Mouse (Mus musculus): Measurements from ENCODE around the gene Gpm6b. TPM values are rescaled to one million over a fixed set of nuclear protein-coding genes. Genes with fewer than 3 reads are reported as not detected.

Gene Gpm6b
- polyA plus RNA-seq, 1 experiment from 2014 or later, result 224 TPM

DNA sequence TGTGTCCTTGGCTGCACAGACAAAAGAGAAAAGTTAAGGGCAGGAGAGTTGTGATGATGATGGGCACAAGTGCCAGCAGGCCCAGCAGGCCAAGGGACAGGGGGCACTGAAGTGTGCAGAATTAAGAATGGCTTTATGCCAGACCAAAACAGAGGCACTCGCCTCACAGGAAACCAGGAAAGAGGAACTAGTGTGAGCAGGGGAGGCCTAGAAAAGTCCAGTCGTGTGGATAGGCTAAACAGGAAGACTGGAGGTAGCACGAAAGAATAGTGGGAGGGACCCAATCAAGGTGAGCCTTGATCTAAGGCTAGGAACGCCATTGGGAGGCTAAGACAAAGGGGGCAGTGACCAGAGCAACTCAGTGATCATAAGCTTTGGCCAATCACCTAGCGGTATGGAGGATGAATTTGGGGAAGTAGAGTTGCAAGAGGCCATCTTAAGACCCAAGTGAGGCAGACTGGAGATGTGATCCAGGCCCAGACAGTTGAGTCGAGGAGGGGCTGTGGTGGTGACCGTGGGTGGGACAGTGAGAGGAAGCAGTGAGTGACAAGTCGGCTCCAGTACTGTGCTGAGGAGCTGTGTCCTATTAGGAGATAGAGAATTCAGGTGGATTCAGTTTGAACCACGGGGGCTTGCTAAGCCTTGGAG is 138.1 kb downstream of the Gpm6b start:
- no peaks in the 10 kb centered on the region for H3K9me3 ChIP-seq (replicated peaks)
- no peak for ATAC-seq (ENCODE audit: low FRiP score)
- WGBS, result 83% methylated on average over 9 of the region's 9 CpGs
- H3K27ac ChIP-seq, result no peak overlapping the region
- H3K4me3 ChIP-seq, result no peak overlapping the region
- H3K27me3 ChIP-seq, result peaks cover 33% of the 10 kb centered on the region; the same call in 1 of the 2 replicates
- H3K9ac ChIP-seq, result no peak overlapping the region
- H3K36me3 ChIP-seq, result peaks cover 24% of the 10 kb centered on the region
- no peaks in the 10 kb centered on the region for H3K4me1 ChIP-seq
- no peak overlapping the region for H3K4me2 ChIP-seq (replicated peaks)

DNA sequence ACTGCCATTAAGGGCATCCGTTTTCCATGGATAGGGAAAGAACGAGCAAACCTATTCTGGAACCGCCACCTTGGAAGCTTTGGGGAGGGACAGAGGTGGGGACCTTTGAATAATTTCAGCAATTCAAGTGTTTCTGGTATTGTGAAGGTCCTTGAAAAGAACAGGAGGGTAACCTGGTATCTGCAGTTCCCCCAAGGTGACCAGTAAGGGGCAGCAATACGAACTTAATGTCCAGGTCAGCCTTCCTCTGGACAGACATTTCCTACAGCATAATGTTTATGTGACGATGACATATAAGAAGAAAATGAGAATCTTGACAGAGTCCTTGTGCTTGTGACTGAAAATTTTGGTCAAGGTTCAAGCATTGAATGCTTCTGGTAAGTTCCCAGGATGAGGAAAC is 139.9 kb downstream of the Gpm6b start:
- H3K9ac ChIP-seq, result no peak overlapping the region
- H3K9me3 ChIP-seq (replicated peaks), result no peaks in the 10 kb centered on the region
- WGBS, result 89% methylated on average over 5 of the region's 5 CpGs
- no peak overlapping the region for H3K27ac ChIP-seq
- no peak for ATAC-seq (ENCODE audit: low FRiP score)
- H3K4me1 ChIP-seq, result no peaks in the 10 kb centered on the region
- no peak overlapping the region for H3K4me2 ChIP-seq (replicated peaks)
- H3K4me3 ChIP-seq, result no peak overlapping the region
- H3K36me3 ChIP-seq, result peaks cover 30% of the 10 kb centered on the region
- H3K27me3 ChIP-seq, result peaks cover 29% of the 10 kb centered on the region

DNA sequence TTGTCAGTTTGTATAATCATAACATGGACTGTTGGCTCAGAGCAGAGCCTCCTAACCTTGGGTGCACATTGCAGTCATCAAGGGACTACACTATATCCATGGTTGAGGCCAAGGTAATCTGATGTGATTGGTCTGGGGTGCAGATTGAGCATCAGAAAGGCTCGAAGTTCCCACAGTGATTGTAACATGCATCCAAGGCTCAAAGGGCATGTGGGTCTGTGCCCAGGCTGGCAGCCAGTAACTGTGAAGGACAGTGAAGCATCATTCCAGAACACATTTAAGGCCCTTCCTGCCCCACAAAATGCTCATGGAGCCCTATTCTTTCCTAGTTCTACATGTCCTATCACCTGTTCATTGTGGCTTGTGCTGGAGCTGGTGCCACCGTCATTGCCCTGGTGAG is 144.9 kb downstream of the Gpm6b start:
- Histone ChIP-seq H3K4me3 (no peak overlapping the region), H3K27ac (no peak overlapping the region), H3K36me3 (peaks cover 18% of the 10 kb centered on the region; the same call in 1 of the 2 replicates), H3K27me3 (peaks cover 16% of the 10 kb centered on the region), H3K9ac (no peak overlapping the region), H3K9me3 (replicated peaks) (no peaks in the 10 kb centered on the region), H3K4me1 (no peaks in the 10 kb centered on the region), H3K4me2 (replicated peaks) (no peak overlapping the region)
- 100% methylated on average over 2 of the region's 2 CpGs for WGBS
- no peak for ATAC-seq (ENCODE audit: low FRiP score)

DNA sequence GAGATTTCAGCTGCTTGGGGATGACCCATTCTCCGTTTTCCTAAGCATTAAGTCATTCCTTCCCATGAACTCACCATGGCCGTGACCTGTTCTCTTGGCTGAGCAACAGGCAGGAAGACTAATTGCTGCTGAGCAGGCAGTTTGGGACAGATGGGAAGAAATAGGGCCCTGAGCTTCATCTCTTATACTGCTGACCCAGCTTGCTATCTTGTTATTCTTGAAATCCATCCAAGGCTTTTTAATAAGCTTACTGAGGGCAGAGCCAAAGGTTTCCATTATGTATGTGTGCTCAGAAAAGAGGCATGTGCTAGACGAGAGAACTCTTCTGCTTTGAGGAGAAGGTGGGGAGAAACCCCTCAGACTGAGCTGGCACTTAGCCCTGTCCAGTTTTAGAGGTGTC is 146.2 kb downstream of the Gpm6b start:
- Histone ChIP-seq H3K27ac (no peak overlapping the region), H3K36me3 (peaks cover 15% of the 10 kb centered on the region; the same call in 1 of the 2 replicates), H3K4me3 (no peak overlapping the region), H3K4me1 (no peaks in the 10 kb centered on the region), H3K27me3 (peaks cover 14% of the 10 kb centered on the region), H3K9ac (no peak overlapping the region), H3K4me2 (replicated peaks) (no peak overlapping the region), H3K9me3 (replicated peaks) (no peaks in the 10 kb centered on the region)
- ATAC-seq (ENCODE audit: low FRiP score), result no peak
- WGBS, result 56% methylated on average over 3 of the region's 3 CpGs

DNA sequence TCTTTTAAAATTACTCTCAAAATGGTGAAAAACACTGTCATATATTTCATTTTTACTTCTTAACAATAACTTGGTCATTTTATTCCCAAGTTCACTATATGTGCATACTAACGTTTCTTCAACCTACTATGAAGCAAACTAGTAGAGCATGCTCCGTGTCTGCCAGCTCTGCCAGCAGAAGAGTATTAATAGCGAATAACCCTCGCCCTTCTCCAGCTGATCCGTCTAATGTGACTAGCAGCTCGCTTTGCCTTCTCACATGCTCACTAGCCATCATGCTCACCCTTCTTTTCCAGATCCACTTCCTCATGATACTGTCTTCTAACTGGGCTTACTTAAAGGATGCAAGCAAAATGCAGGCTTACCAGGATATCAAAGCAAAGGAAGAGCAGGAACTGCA is 147.9 kb downstream of the Gpm6b start:
- no peaks in the 10 kb centered on the region for H3K9me3 ChIP-seq (replicated peaks)
- WGBS, result 84% methylated on average over 6 of the region's 6 CpGs
- no peak overlapping the region for H3K27ac ChIP-seq
- no peaks in the 10 kb centered on the region for H3K4me1 ChIP-seq
- peaks cover 10% of the 10 kb centered on the region for H3K27me3 ChIP-seq
- H3K9ac ChIP-seq, result no peak overlapping the region
- peaks cover 15% of the 10 kb centered on the region; the same call in 1 of the 2 replicates for H3K36me3 ChIP-seq
- no peak overlapping the region for H3K4me2 ChIP-seq (replicated peaks)
- no peak overlapping the region for H3K4me3 ChIP-seq
- no peak for ATAC-seq (ENCODE audit: low FRiP score)

DNA sequence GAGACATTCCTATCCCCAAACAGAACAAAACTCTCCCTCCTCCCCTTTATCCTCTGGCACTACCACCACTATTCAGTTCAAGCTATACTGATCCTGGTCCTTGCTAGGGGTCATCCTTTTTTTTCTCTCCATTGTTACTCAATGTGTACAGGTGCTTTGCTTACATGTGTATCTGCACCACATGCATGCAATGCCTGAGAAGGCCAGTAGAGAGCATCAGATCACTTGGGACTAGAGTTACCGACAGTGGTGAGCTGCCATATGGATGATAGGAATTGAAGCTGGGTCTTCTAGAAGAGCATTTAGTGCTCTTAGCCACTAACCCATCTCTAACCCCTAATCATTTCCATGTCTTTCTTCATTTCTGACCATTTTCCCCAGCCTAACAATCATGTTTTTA is 155.0 kb downstream of the Gpm6b start:
- Histone ChIP-seq H3K9ac (no peak overlapping the region), H3K27me3 (peaks cover 6% of the 10 kb centered on the region; the same call in 1 of the 2 replicates), H3K4me3 (no peak overlapping the region), H3K27ac (no peak overlapping the region), H3K9me3 (replicated peaks) (no peaks in the 10 kb centered on the region), H3K4me2 (replicated peaks) (no peak overlapping the region), H3K4me1 (no peaks in the 10 kb centered on the region), H3K36me3 (no peaks in the 10 kb centered on the region)
- ATAC-seq (ENCODE audit: low FRiP score), result no peak
- WGBS, result 83% methylated on average over 1 of the region's 1 CpGs

DNA sequence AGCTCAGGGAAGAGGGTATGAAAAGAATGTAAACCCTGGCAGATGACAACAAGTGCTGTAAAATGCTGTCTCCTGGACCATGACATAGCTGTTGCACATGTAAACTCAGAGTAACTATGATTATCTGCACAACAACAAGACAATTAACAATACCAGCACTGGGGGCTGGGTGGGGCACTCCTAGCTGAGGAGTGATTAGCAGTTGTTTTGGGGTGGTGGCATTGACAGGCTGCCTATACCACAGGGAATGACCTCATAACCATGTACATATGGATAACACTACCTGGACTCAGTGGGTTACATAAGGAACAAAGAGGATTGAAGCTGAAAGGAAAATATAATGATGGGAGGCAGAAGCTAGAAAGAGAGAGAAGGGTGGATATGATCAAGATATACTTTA is 169.2 kb downstream of the Gpm6b start:
- Histone ChIP-seq H3K9me3 (replicated peaks) (no peaks in the 10 kb centered on the region), H3K4me2 (replicated peaks) (no peak overlapping the region), H3K27ac (no peak overlapping the region), H3K4me1 (no peaks in the 10 kb centered on the region), H3K27me3 (peaks cover 13% of the 10 kb centered on the region; the same call in 1 of the 2 replicates), H3K36me3 (peaks cover 14% of the 10 kb centered on the region; the same call in 1 of the 2 replicates), H3K9ac (no peak overlapping the region), H3K4me3 (no peak overlapping the region)
- no peak for ATAC-seq (ENCODE audit: low FRiP score)

DNA sequence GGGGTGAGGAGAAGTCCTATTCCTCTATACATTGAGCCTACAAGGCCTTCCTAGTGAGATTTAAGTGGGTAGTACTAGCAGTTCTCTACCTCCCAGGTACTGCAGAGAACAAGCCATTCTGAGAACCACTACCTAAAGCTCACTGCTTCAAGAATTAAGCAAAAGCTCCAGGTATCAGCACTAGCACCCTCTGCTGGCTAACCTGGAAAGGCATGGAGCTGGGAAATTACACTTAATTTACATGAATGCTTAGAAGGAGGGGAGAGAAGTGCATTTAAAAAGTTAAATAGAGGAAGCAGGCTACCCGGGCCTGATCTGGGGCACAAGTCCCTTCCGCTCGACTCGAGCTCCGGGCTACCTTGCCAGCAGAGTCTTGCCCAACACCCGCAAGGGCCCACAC is 177.5 kb downstream of the Gpm6b start:
- Histone ChIP-seq H3K4me3 (no peak overlapping the region), H3K9ac (no peak overlapping the region), H3K27me3 (no peaks in the 10 kb centered on the region), H3K9me3 (replicated peaks) (no peaks in the 10 kb centered on the region), H3K4me2 (replicated peaks) (no peak overlapping the region), H3K4me1 (no peaks in the 10 kb centered on the region), H3K27ac (no peak overlapping the region), H3K36me3 (no peaks in the 10 kb centered on the region)
- 88% methylated on average over 5 of the region's 6 CpGs for WGBS
- ATAC-seq (ENCODE audit: low FRiP score), result no peak

DNA sequence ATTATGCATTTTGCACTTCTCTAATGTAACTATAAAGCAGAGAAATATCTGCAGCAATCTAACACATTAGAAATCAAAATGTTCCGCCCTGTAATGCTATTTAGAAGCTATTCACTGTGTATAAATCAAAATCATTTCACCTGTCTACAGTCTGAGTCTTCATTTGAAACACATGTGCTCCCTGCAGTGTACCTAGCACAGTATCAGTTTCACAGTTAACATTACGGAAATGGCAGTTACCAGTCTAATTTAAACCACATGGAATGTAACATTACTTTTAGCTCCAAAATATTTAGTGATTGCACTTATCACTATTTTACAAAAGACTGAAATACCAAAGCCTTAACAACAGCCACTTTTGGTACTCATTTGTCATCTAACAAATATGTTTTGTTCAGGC is 196.1 kb downstream of the Gpm6b start:
- Histone ChIP-seq H3K9ac (no peak overlapping the region), H3K4me1 (peaks cover 4% of the 10 kb centered on the region; the same call in 1 of the 2 replicates), H3K36me3 (peaks cover 3% of the 10 kb centered on the region; the same call in 1 of the 2 replicates), H3K27me3 (peaks cover 3% of the 10 kb centered on the region; the same call in 1 of the 2 replicates), H3K4me3 (no peak overlapping the region), H3K27ac (no peak overlapping the region), H3K4me2 (replicated peaks) (no peak overlapping the region), H3K9me3 (replicated peaks) (no peaks in the 10 kb centered on the region)
- no peak for ATAC-seq (ENCODE audit: low FRiP score)
- 81% methylated on average over 2 of the region's 2 CpGs for WGBS

Other genes with a start within 250 kb of the Gpm6b start
- 10.4 and 11.7 TPM in 2 replicates for gene Gemin8, start 68.5 kb upstream of the Gpm6b start, polyA plus RNA-seq (2016; fragmentation: Nextera tagmentation; extraction: Ambion mirVana)
- gene Trappc2, start 201.7 kb downstream of the Gpm6b start, polyA plus RNA-seq (2016; fragmentation: Nextera tagmentation; extraction: Ambion mirVana), result 57.0 and 58.5 TPM in 2 replicates
- gene Ofd1, start 201.8 kb downstream of the Gpm6b start, polyA plus RNA-seq (2016; fragmentation: Nextera tagmentation; extraction: Ambion mirVana), result 9.8 and 10.4 TPM in 2 replicates
- gene Rab9, start 241.0 kb downstream of the Gpm6b start, polyA plus RNA-seq (2016; fragmentation: Nextera tagmentation; extraction: Ambion mirVana), result 50.8 and 55.6 TPM in 2 replicates

Measured in hindbrain, embryonic 12.5 days (tissue).